Mouse (Mus musculus): ENCODE data around the gene Casc3.

DNA sequence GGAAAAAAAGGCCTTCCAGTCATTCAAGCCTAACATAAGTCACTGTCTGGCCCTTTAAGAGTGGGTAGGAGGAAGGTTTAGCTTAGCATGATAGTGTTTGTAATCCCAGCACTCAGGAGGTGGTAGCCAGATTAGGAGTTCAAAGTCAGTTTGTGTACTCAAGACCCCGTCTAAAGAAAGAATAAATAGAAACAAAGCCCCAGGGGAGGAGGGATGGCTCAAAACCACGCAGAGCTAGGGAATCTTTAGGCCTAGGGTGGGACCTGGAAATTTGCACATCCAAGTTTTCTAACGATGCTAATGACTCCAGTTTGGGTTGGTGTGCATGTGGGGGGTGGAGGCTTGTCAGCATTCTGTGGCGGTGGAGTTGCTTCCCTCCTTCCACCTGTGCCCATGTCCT is 12.6 kb upstream of the Casc3 start:
- TF ChIP-seq TCF12 (IDR thresholded peaks at IDR 0.05; ENCODE audit: low read depth, low read length) (no peak), CTCF (conservative IDR thresholded peaks at IDR 0.05 in 1 of 2, IDR thresholded peaks at IDR 0.05 in 1 of 2; ENCODE audit: low read depth in 2 of 2, low read length in 2 of 2) (no peak), BHLHE40 (IDR thresholded peaks at IDR 0.05; ENCODE audit: low read depth, low read length) (no peak), RCOR1 (conservative IDR thresholded peaks at IDR 0.05; ENCODE audit: low read depth, low read length) (no peak), HCFC1 (IDR thresholded peaks at IDR 0.05; ENCODE audit: low read depth, low read length) (no peak), ZC3H11A (IDR thresholded peaks at IDR 0.05; ENCODE audit: low read depth, low read length) (no peak), ETS1 (conservative IDR thresholded peaks at IDR 0.05; ENCODE audit: low read depth, low read length) (no peak), POLR2A (IDR thresholded peaks at IDR 0.05; ENCODE audit: low read depth, low read length) (0 out of 2 replicates have a peak, but pooled peaks have one; percentile 15), ZNF384 (IDR thresholded peaks at IDR 0.05; ENCODE audit: low read depth, low read length) (no peak)

Data from CH12.LX (cell line).